Mouse (Mus musculus) MEL (cell line): Measurements from ENCODE around the gene Mcrip1. TPM values are rescaled to one million over a fixed set of nuclear protein-coding genes. Genes with fewer than 3 reads are reported as not detected.

Experiments used
- polyA plus RNA-seq, 2 experiments: library from polyadenylated mRNA; stranded (reverse) in 1 of 2; unstranded in 1 of 2; fragments of >175 nt in 1 of 2; fragments of >200 nt in 1 of 2; gene quantifications; 2 replicates each; pipeline versions ENCODE4 v1.2.1 to v1.2.4; 2012; ENCODE audit warnings: low replicate concordance in 2 of 2, low read depth in 1 of 2; ENCODE audit not compliant: insufficient read length in 2 of 2, insufficient read depth in 1 of 2, missing spikeins in 1 of 2
- total RNA-seq: library from RNA; depleted of rRNA; stranded (reverse); fragments of 300-350 nt; gene quantifications from 2 replicates; pipeline ENCODE4 v1.2.3, GENCODE M21; 2012; rRNA removed

Gene Mcrip1
- total and polyA plus RNA-seq, 3 experiments = 36.6 to 83.5 TPM; not detected in 1

Other genes starting within 250 kb of the Mcrip1 start
Only the 30 nearest of the 34 such genes appear.
- 1,328 and 1,871 TPM in 2 replicates for gene Actg1, start 201.2 kb downstream of the Mcrip1 start, total RNA-seq
- 1,000 to 10,000 TPM in 1 of 2 experiments, 100 to 1,000 TPM in 1; 899 to 1,784 TPM for gene Actg1, start 201.2 kb downstream of the Mcrip1 start, polyA plus RNA-seq
- 0.29 and 0.62 TPM in 2 replicates for gene Fscn2, start 188.2 kb downstream of the Mcrip1 start, total RNA-seq
- under 1 TPM in 1 of 2 experiments, not detected in 1; 0.61 TPM for gene Fscn2, start 188.2 kb downstream of the Mcrip1 start, polyA plus RNA-seq
- gene Faap100, start 171.0 kb downstream of the Mcrip1 start, total RNA-seq = 34.9 and 45.7 TPM in 2 replicates
- 10 to 100 TPM in 1 of 2 experiments, not detected in 1; 27.1 TPM for gene Faap100, start 171.0 kb downstream of the Mcrip1 start, polyA plus RNA-seq
- 77.4 and 88.3 TPM in 2 replicates for gene Nploc4, start 112.0 kb downstream of the Mcrip1 start, total RNA-seq
- 100 to 1,000 TPM; 117 to 352 TPM for gene Nploc4, start 112.0 kb downstream of the Mcrip1 start, polyA plus RNA-seq
- gene Tspan10, start 107.1 kb downstream of the Mcrip1 start, total RNA-seq = 0.20 and 0.65 TPM in 2 replicates
- under 1 TPM in 1 of 2 experiments, not detected in 1; 0.29 TPM for gene Tspan10, start 107.1 kb downstream of the Mcrip1 start, polyA plus RNA-seq
- gene Pde6g, start 96.2 kb downstream of the Mcrip1 start, total RNA-seq = 0.35 and 0.46 TPM in 2 replicates
- gene Pde6g, start 96.2 kb downstream of the Mcrip1 start, polyA plus RNA-seq = under 1 TPM in 1 of 2 experiments, not detected in 1; 0.84 TPM
- gene Oxld1, start 91.7 kb downstream of the Mcrip1 start, total RNA-seq = 15.9 and 17.6 TPM in 2 replicates
- 10 to 100 TPM in 1 of 2 experiments, not detected in 1; 17.5 TPM for gene Oxld1, start 91.7 kb downstream of the Mcrip1 start, polyA plus RNA-seq
- gene Ccdc137, start 91.6 kb downstream of the Mcrip1 start, total RNA-seq = 66.1 and 104 TPM in 2 replicates
- 100 to 1,000 TPM in 1 of 2 experiments, not detected in 1; 116 TPM for gene Ccdc137, start 91.6 kb downstream of the Mcrip1 start, polyA plus RNA-seq
- gene Arl16, start 82.1 kb downstream of the Mcrip1 start, total RNA-seq = 19.8 and 20.8 TPM in 2 replicates
- 10 to 100 TPM in 1 of 2 experiments, not detected in 1; 20.0 TPM for gene Arl16, start 82.1 kb downstream of the Mcrip1 start, polyA plus RNA-seq
- 401 and 457 TPM in 2 replicates for gene Mrpl12, start 65.1 kb downstream of the Mcrip1 start, total RNA-seq
- 100 to 1,000 TPM; 374 to 461 TPM for gene Mrpl12, start 65.1 kb downstream of the Mcrip1 start, polyA plus RNA-seq
- 40.4 and 52.0 TPM in 2 replicates for gene Slc25a10, start 57.9 kb downstream of the Mcrip1 start, total RNA-seq
- gene Slc25a10, start 57.9 kb downstream of the Mcrip1 start, polyA plus RNA-seq = 10 to 100 TPM in 1 of 2 experiments, not detected in 1; 53.6 TPM
- not detected in 2 replicates for gene Gcgr, start 19.0 kb downstream of the Mcrip1 start, total RNA-seq
- not detected for gene Gcgr, start 19.0 kb downstream of the Mcrip1 start, polyA plus RNA-seq
- gene Ppp1r27, start 1.4 kb upstream of the Mcrip1 start, total RNA-seq = not detected in 2 replicates
- not detected for gene Ppp1r27, start 1.4 kb upstream of the Mcrip1 start, polyA plus RNA-seq
- gene P4hb, start 23.5 kb upstream of the Mcrip1 start, total RNA-seq = 625 and 639 TPM in 2 replicates
- gene P4hb, start 23.5 kb upstream of the Mcrip1 start, polyA plus RNA-seq = 1,000 to 10,000 TPM in 1 of 2 experiments, 100 to 1,000 TPM in 1; 563 to 1,152 TPM
- 364 and 367 TPM in 2 replicates for gene Arhgdia, start 31.9 kb upstream of the Mcrip1 start, total RNA-seq
- 100 to 1,000 TPM; 601 to 821 TPM for gene Arhgdia, start 31.9 kb upstream of the Mcrip1 start, polyA plus RNA-seq
- 1,072 and 1,078 TPM in 2 replicates for gene Alyref, start 48.6 kb upstream of the Mcrip1 start, total RNA-seq
- gene Alyref, start 48.6 kb upstream of the Mcrip1 start, polyA plus RNA-seq = 100 to 1,000 TPM in 1 of 2 experiments, not detected in 1; 600 TPM
- gene Anapc11, start 48.7 kb upstream of the Mcrip1 start, total RNA-seq = 97.3 and 130 TPM in 2 replicates
- 100 to 1,000 TPM in 1 of 2 experiments, not detected in 1; 120 TPM for gene Anapc11, start 48.7 kb upstream of the Mcrip1 start, polyA plus RNA-seq
- gene Npb, start 58.8 kb upstream of the Mcrip1 start, total RNA-seq = 0.27 and 0.62 TPM in 2 replicates
- 1 to 10 TPM in 1 of 2 experiments, not detected in 1; 1.7 TPM for gene Npb, start 58.8 kb upstream of the Mcrip1 start, polyA plus RNA-seq
- 71.8 and 86.7 TPM in 2 replicates for gene Pcyt2, start 68.2 kb upstream of the Mcrip1 start, total RNA-seq
- 10 to 100 TPM in 1 of 2 experiments, not detected in 1; 87.3 TPM for gene Pcyt2, start 68.2 kb upstream of the Mcrip1 start, polyA plus RNA-seq
- gene Sirt7, start 75.5 kb upstream of the Mcrip1 start, total RNA-seq = 61.6 and 78.2 TPM in 2 replicates
- 10 to 100 TPM in 1 of 2 experiments, not detected in 1; 72.3 TPM for gene Sirt7, start 75.5 kb upstream of the Mcrip1 start, polyA plus RNA-seq
- gene Mafg, start 83.9 kb upstream of the Mcrip1 start, total RNA-seq = 26.5 and 29.7 TPM in 2 replicates
- 100 to 1,000 TPM in 1 of 2 experiments, 10 to 100 TPM in 1; 54.0 to 113 TPM for gene Mafg, start 83.9 kb upstream of the Mcrip1 start, polyA plus RNA-seq
- 2.6 and 7.1 TPM in 2 replicates for gene Pycr1, start 94.0 kb upstream of the Mcrip1 start, total RNA-seq
- gene Pycr1, start 94.0 kb upstream of the Mcrip1 start, polyA plus RNA-seq = 10 to 100 TPM in 1 of 2 experiments, not detected in 1; 15.3 TPM
- gene Myadml2, start 98.4 kb upstream of the Mcrip1 start, total RNA-seq = not detected in 2 replicates
- gene Myadml2, start 98.4 kb upstream of the Mcrip1 start, polyA plus RNA-seq = not detected
- not detected in 2 replicates for gene Notum, start 111.4 kb upstream of the Mcrip1 start, total RNA-seq
- gene Notum, start 111.4 kb upstream of the Mcrip1 start, polyA plus RNA-seq = not detected
- 31.9 and 36.2 TPM in 2 replicates for gene Aspscr1, start 123.2 kb upstream of the Mcrip1 start, total RNA-seq
- gene Aspscr1, start 123.2 kb upstream of the Mcrip1 start, polyA plus RNA-seq = 10 to 100 TPM in 1 of 2 experiments, not detected in 1; 72.5 TPM
- 140 and 141 TPM in 2 replicates for gene Cenpx, start 164.0 kb upstream of the Mcrip1 start, total RNA-seq
- 100 to 1,000 TPM in 1 of 2 experiments, not detected in 1; 206 TPM for gene Cenpx, start 164.0 kb upstream of the Mcrip1 start, polyA plus RNA-seq
- 26.5 and 45.1 TPM in 2 replicates for gene Lrrc45, start 164.2 kb upstream of the Mcrip1 start, total RNA-seq
- gene Lrrc45, start 164.2 kb upstream of the Mcrip1 start, polyA plus RNA-seq = 10 to 100 TPM in 1 of 2 experiments, not detected in 1; 31.0 TPM
- gene Rac3, start 171.7 kb upstream of the Mcrip1 start, total RNA-seq = 7.8 and 12.0 TPM in 2 replicates
- gene Rac3, start 171.7 kb upstream of the Mcrip1 start, polyA plus RNA-seq = 10 to 100 TPM in 1 of 2 experiments, not detected in 1; 13.1 TPM
- 12.0 and 14.1 TPM in 2 replicates for gene Dcxr, start 177.6 kb upstream of the Mcrip1 start, total RNA-seq
- gene Dcxr, start 177.6 kb upstream of the Mcrip1 start, polyA plus RNA-seq = 10 to 100 TPM in 1 of 2 experiments, not detected in 1; 12.2 TPM
- not detected in 2 replicates for gene Cbr2, start 182.4 kb upstream of the Mcrip1 start, total RNA-seq
- not detected for gene Cbr2, start 182.4 kb upstream of the Mcrip1 start, polyA plus RNA-seq